Mouse (Mus musculus): ENCODE measurements around the gene Adam1a. TPM values are rescaled to one million over a fixed set of nuclear protein-coding genes. Genes with fewer than 3 reads are reported as not detected.

The Adam1a gene
- polyA plus RNA-seq, 1 experiment from 2014 or later = 1.0 TPM

Other genes starting within 250 kb of the Adam1a start
- 60.6 and 69.8 TPM in 2 replicates for gene Trafd1, start 159.8 kb downstream of the Adam1a start, polyA plus RNA-seq (2014; fragmentation: Nextera tagmentation; extraction: Ambion mirVana)
- 37.2 and 43.8 TPM in 2 replicates for gene Naa25, start 147.5 kb downstream of the Adam1a start, polyA plus RNA-seq (2014; fragmentation: Nextera tagmentation; extraction: Ambion mirVana)
- gene Tmem116, start 93.6 kb downstream of the Adam1a start, polyA plus RNA-seq (2014; fragmentation: Nextera tagmentation; extraction: Ambion mirVana) = 3.5 and 4.0 TPM in 2 replicates
- gene Erp29, start 93.0 kb downstream of the Adam1a start, polyA plus RNA-seq (2014; fragmentation: Nextera tagmentation; extraction: Ambion mirVana) = 137 and 153 TPM in 2 replicates
- 0.29 and 0.45 TPM in 2 replicates for gene Adam1b, start 42.0 kb downstream of the Adam1a start, polyA plus RNA-seq (2014; fragmentation: Nextera tagmentation; extraction: Ambion mirVana)
- gene Gm42878, start within 50 bp of the Adam1a start, polyA plus RNA-seq (2014; fragmentation: Nextera tagmentation; extraction: Ambion mirVana) = not detected in 2 replicates
- gene Mapkapk5, start 423 bp upstream of the Adam1a start, polyA plus RNA-seq (2014; fragmentation: Nextera tagmentation; extraction: Ambion mirVana) = 43.6 and 45.7 TPM in 2 replicates
- 24.6 and 39.3 TPM in 2 replicates for gene Aldh2, start 48.3 kb upstream of the Adam1a start, polyA plus RNA-seq (2014; fragmentation: Nextera tagmentation; extraction: Ambion mirVana)
- gene Acad12, start 73.5 kb upstream of the Adam1a start, polyA plus RNA-seq (2014; fragmentation: Nextera tagmentation; extraction: Ambion mirVana) = 5.4 and 5.7 TPM in 2 replicates
- 1.1 and 1.5 TPM in 2 replicates for gene Acad10, start 115.0 kb upstream of the Adam1a start, polyA plus RNA-seq (2014; fragmentation: Nextera tagmentation; extraction: Ambion mirVana)
- 23.9 and 30.7 TPM in 2 replicates for gene Brap, start 115.1 kb upstream of the Adam1a start, polyA plus RNA-seq (2014; fragmentation: Nextera tagmentation; extraction: Ambion mirVana)
- gene Atxn2, start 165.9 kb upstream of the Adam1a start, polyA plus RNA-seq (2014; fragmentation: Nextera tagmentation; extraction: Ambion mirVana) = 76.9 and 80.6 TPM in 2 replicates

Data from heart, embryonic 11.5 days (tissue).